Mouse (Mus musculus): Measurements from ENCODE around the gene Gramd1b. TPM values are rescaled to one million over a fixed set of nuclear protein-coding genes. Genes with fewer than 3 reads are reported as not detected.

Gramd1b gene
- polyA plus RNA-seq, 1 experiment, result 0.02 TPM

- H3K36me3 ChIP-seq (ENCODE audit: control insufficient read depth), result no peaks in the 10 kb centered on the region
- H3K27me3 ChIP-seq (ENCODE audit: control insufficient read depth), result no peaks in the 10 kb centered on the region
- H3K4me3 ChIP-seq (replicated peaks), result no peak overlapping the region
- no peaks in the 10 kb centered on the region for H3K4me1 ChIP-seq (ENCODE audit: control insufficient read depth)
- TF ChIP-seq TAL1 (IDR thresholded peaks at IDR 0.05; ENCODE audit: low read length) (no peak), GATA1 (IDR thresholded peaks at IDR 0.05; ENCODE audit: low read length) (no peak)
- peaks cover 4% of the 10 kb centered on the region for H3K9me3 ChIP-seq (ENCODE audit: control insufficient read depth, low read length)
Measured at GRCm38 (mm10) chr9:40249106-40249505, 282.1 kb downstream of the Gramd1b start.

GRCm38 (mm10) chr9:40246702-40247101, 284.5 kb downstream of the Gramd1b start:
- Histone ChIP-seq H3K4me1 (ENCODE audit: control insufficient read depth) (no peaks in the 10 kb centered on the region), H3K4me3 (replicated peaks) (no peak overlapping the region), H3K36me3 (ENCODE audit: control insufficient read depth) (no peaks in the 10 kb centered on the region), H3K27me3 (ENCODE audit: control insufficient read depth) (peaks cover 3% of the 10 kb centered on the region), H3K9me3 (ENCODE audit: control insufficient read depth, low read length) (no peaks in the 10 kb centered on the region)
- no peak for TF ChIP-seq GATA1 (IDR thresholded peaks at IDR 0.05; ENCODE audit: low read length)

GRCm38 (mm10) chr9:40245974-40246665, 285.1 kb downstream of the Gramd1b start:
- Histone ChIP-seq H3K9me3 (ENCODE audit: control insufficient read depth, low read length) (no peaks in the 10 kb centered on the region), H3K4me3 (replicated peaks) (no peak overlapping the region), H3K36me3 (ENCODE audit: control insufficient read depth) (no peaks in the 10 kb centered on the region), H3K4me1 (ENCODE audit: control insufficient read depth) (no peaks in the 10 kb centered on the region), H3K27me3 (ENCODE audit: control insufficient read depth) (peaks cover 9% of the 10 kb centered on the region)
- TF ChIP-seq TAL1 (IDR thresholded peaks at IDR 0.05; ENCODE audit: low read length) (no peak), GATA1 (IDR thresholded peaks at IDR 0.05; ENCODE audit: low read length) (no peak)

- TF ChIP-seq TAL1 (IDR thresholded peaks at IDR 0.05; ENCODE audit: low read length) (no peak), GATA1 (IDR thresholded peaks at IDR 0.05; ENCODE audit: low read length) (no peak)
- Histone ChIP-seq H3K9me3 (ENCODE audit: control insufficient read depth, low read length) (no peaks in the 10 kb centered on the region), H3K4me1 (ENCODE audit: control insufficient read depth) (no peaks in the 10 kb centered on the region), H3K4me3 (replicated peaks) (no peak overlapping the region), H3K27me3 (ENCODE audit: control insufficient read depth) (peaks cover 15% of the 10 kb centered on the region), H3K36me3 (ENCODE audit: control insufficient read depth) (no peaks in the 10 kb centered on the region)
Measured at GRCm38 (mm10) chr9:40245466-40245865, 285.7 kb downstream of the Gramd1b start.

Other genes with a start within 250 kb of the Gramd1b start
- gene Gm21915, start 139.2 kb upstream of the Gramd1b start, polyA plus RNA-seq (2012), result not detected in 2 replicates
- gene Clmp, start 154.6 kb upstream of the Gramd1b start, polyA plus RNA-seq (2012), result 0.01 TPM in 1 of 2 replicates, not detected in the other

All from erythroblast, embryonic 14.5 days (primary cell).